ENCODE assay signal across 24 mouse cellular contexts in the genomic region with DNA sequence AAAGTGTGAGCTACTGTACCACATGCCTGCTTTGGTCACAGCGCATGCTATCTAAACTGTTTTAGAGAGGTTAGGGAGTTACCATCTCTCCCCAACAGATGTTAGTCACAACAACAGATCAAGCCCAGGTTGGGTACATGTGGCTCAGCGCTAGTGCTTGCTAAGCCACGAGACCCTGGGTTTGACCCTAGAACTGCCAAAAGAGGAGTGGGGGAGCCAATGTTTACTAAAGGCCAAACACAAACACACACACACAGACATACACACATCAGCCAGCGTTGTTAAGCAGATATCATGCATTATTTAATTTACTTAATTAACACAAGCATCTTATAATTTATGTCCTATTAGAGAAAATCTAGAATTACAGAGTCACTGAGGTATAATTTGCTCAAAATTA. TPM values are rescaled to one million over a fixed set of nuclear protein-coding genes. Genes with fewer than 3 reads are reported as not detected.
A peak's percentile ranks its signal among the peaks of the same experiment; 100 is the strongest.
DNase-seq lines count a peak whose midpoint lies in the region; ATAC-seq and TF ChIP-seq lines count a peak whose summit lies in the region.
"Had no signal": no experiment of that assay in that cellular context is flagged by ENCODE, and none has a peak within 500 bp of the region (broad histone marks: within the 10 kb centered on the region; RNA-seq: fewer than 3 reads in every experiment).

No protein-coding gene starts in this region.

- TF ChIP-seq POLR2A in kidney, adult 2 months (IDR thresholded peaks at IDR 0.05; ENCODE audit: low read depth, low read length): no peak

- no peak overlapping the region for H3K9ac ChIP-seq in neural tube, embryonic 13.5 days
- no peak overlapping the region for H3K9ac ChIP-seq in neural tube, embryonic 15.5 days (replicated peaks)
- H3K9ac ChIP-seq in forebrain, embryonic 12.5 days: no peak overlapping the region
- H3K9ac ChIP-seq in forebrain, embryonic 16.5 days (replicated peaks; ENCODE audit: low read depth, low read length): no peak overlapping the region
- H3K9ac ChIP-seq: embryonic facial prominence, embryonic 15.5 days; hindbrain, embryonic 14.5 days; liver, embryonic 13.5 days; midbrain, embryonic 12.5 days had no signal

- TF ChIP-seq CTCF in kidney, adult 2 months (conservative IDR thresholded peaks at IDR 0.05; ENCODE audit: insufficient read depth, insufficient read length, low read depth, low read length): no peak

- peaks cover 6% of the 10 kb centered on the region for H3K36me3 ChIP-seq in kidney, adult 2 months (ENCODE audit: control insufficient read depth, insufficient read depth, low read length)
- peaks cover 87% of the 10 kb centered on the region for H3K36me3 ChIP-seq in neural tube, embryonic 13.5 days
- H3K36me3 ChIP-seq in neural tube, embryonic 15.5 days: peaks cover 81% of the 10 kb centered on the region
- H3K36me3 ChIP-seq in forebrain, embryonic 12.5 days (replicated peaks): peaks cover 61% of the 10 kb centered on the region
- peaks cover 35% of the 10 kb centered on the region for H3K36me3 ChIP-seq in forebrain, embryonic 16.5 days (ENCODE audit: control insufficient read depth, insufficient read depth)

- H3K27me3 ChIP-seq in kidney, adult 2 months (replicated peaks; ENCODE audit: control insufficient read depth, insufficient read depth, low read length): no peaks in the 10 kb centered on the region
- no peaks in the 10 kb centered on the region for H3K27me3 ChIP-seq in neural tube, embryonic 13.5 days
- H3K27me3 ChIP-seq in neural tube, embryonic 15.5 days (replicated peaks): no peaks in the 10 kb centered on the region
- no peaks in the 10 kb centered on the region for H3K27me3 ChIP-seq in forebrain, embryonic 12.5 days
- no peaks in the 10 kb centered on the region for H3K27me3 ChIP-seq in forebrain, embryonic 16.5 days (replicated peaks; ENCODE audit: control insufficient read depth, insufficient read depth, low read length)
- H3K27me3 ChIP-seq: embryonic facial prominence, embryonic 15.5 days; liver, embryonic 13.5 days; midbrain, embryonic 12.5 days; Patski had no signal

- 79% methylated on average over 4 of the region's 4 CpGs for WGBS in kidney, adult 2 months
- WGBS in neural tube, embryonic 13.5 days: 84% methylated on average over 4 of the region's 4 CpGs
- WGBS in neural tube, embryonic 15.5 days: 82% methylated on average over 4 of the region's 4 CpGs
- 83% methylated on average over 4 of the region's 4 CpGs for WGBS in forebrain, embryonic 12.5 days
- WGBS in forebrain, embryonic 16.5 days: 69% methylated on average over 4 of the region's 4 CpGs

- H3K4me3 ChIP-seq in kidney, adult 2 months (ENCODE audit: insufficient read depth, low read depth, low read length): no peak overlapping the region
- H3K4me3 ChIP-seq in neural tube, embryonic 13.5 days: no peak overlapping the region
- no peak overlapping the region for H3K4me3 ChIP-seq in neural tube, embryonic 15.5 days (replicated peaks)
- H3K4me3 ChIP-seq in forebrain, embryonic 12.5 days (replicated peaks): no peak overlapping the region
- H3K4me3 ChIP-seq in forebrain, embryonic 16.5 days (replicated peaks; ENCODE audit: low read length): no peak overlapping the region
- H3K4me3 ChIP-seq: embryonic facial prominence, embryonic 10.5 days; embryonic facial prominence, embryonic 15.5 days; gastrocnemius, adult 2 months; heart, adult 2 months; liver, embryonic 13.5 days; midbrain, embryonic 12.5 days had no signal

- ATAC-seq in neural tube, embryonic 13.5 days (ENCODE audit: low read depth): peak; percentile 27; the same call in 1 of the 2 replicates
- no peak for ATAC-seq in neural tube, embryonic 15.5 days (ENCODE audit: low FRiP score)
- 0 out of 2 replicates have a peak, but pooled peaks have one; percentile 36 for ATAC-seq in forebrain, embryonic 12.5 days (ENCODE audit: low FRiP score)
- ATAC-seq in forebrain, embryonic 16.5 days: peak; percentile 64; the same call in 1 of the 2 replicates
- ATAC-seq: intestine, postnatal 0 days; Patski had no signal

- H3K9me3 ChIP-seq in neural tube, embryonic 13.5 days: no peaks in the 10 kb centered on the region
- no peaks in the 10 kb centered on the region for H3K9me3 ChIP-seq in neural tube, embryonic 15.5 days (replicated peaks)
- H3K9me3 ChIP-seq in forebrain, embryonic 12.5 days: no peaks in the 10 kb centered on the region
- H3K9me3 ChIP-seq in forebrain, embryonic 16.5 days (ENCODE audit: control insufficient read depth, low read length): no peaks in the 10 kb centered on the region
- H3K9me3 ChIP-seq: embryonic facial prominence, embryonic 10.5 days; embryonic facial prominence, embryonic 15.5 days; liver, embryonic 13.5 days; midbrain, embryonic 12.5 days had no signal

- no peak for DNase-seq in kidney, adult 2 months
- DNase-seq in kidney, postnatal 25 days: no peak
- no peak for DNase-seq in liver
- no peak for DNase-seq in spleen, postnatal 4 days (ENCODE audit: low spot score in 2 of 2)

- no peak overlapping the region for H3K4me2 ChIP-seq in neural tube, embryonic 13.5 days
- H3K4me2 ChIP-seq in neural tube, embryonic 15.5 days: no peak overlapping the region
- H3K4me2 ChIP-seq in forebrain, embryonic 12.5 days: no peak overlapping the region
- H3K4me2 ChIP-seq in forebrain, embryonic 16.5 days (ENCODE audit: low read length): no peak overlapping the region
- H3K4me2 ChIP-seq: embryonic facial prominence, embryonic 15.5 days; hindbrain, embryonic 14.5 days; liver, embryonic 13.5 days; midbrain, embryonic 12.5 days had no signal

- peak overlapping the region; percentile 72; the same call in 1 of the 2 replicates for H3K27ac ChIP-seq in kidney, adult 2 months (ENCODE audit: insufficient read depth, low read depth, low read length)
- no peak overlapping the region for H3K27ac ChIP-seq in neural tube, embryonic 13.5 days (replicated peaks)
- no peak overlapping the region for H3K27ac ChIP-seq in neural tube, embryonic 15.5 days (replicated peaks)
- 0 out of 2 replicates have a peak overlapping the region, but pooled peaks have one; percentile 16 for H3K27ac ChIP-seq in forebrain, embryonic 12.5 days
- no peak overlapping the region for H3K27ac ChIP-seq in forebrain, embryonic 16.5 days (ENCODE audit: low read length)
- H3K27ac ChIP-seq: embryonic facial prominence, embryonic 10.5 days; gastrocnemius, adult 2 months; heart, adult 2 months; hindbrain, embryonic 14.5 days; liver, embryonic 13.5 days; midbrain, embryonic 12.5 days had no signal

- H3K4me1 ChIP-seq in kidney, adult 2 months (ENCODE audit: control insufficient read depth, insufficient read depth, low read length): peaks cover 2% of the 10 kb centered on the region; the same call in 1 of the 2 replicates
- no peaks in the 10 kb centered on the region for H3K4me1 ChIP-seq in neural tube, embryonic 13.5 days (replicated peaks)
- H3K4me1 ChIP-seq in neural tube, embryonic 15.5 days: no peaks in the 10 kb centered on the region
- no peaks in the 10 kb centered on the region for H3K4me1 ChIP-seq in forebrain, embryonic 12.5 days
- H3K4me1 ChIP-seq in forebrain, embryonic 16.5 days (replicated peaks; ENCODE audit: control insufficient read depth, insufficient read depth, low read length): peaks cover 5% of the 10 kb centered on the region
- H3K4me1 ChIP-seq: embryonic facial prominence, embryonic 10.5 days; embryonic facial prominence, embryonic 15.5 days; liver, embryonic 13.5 days; midbrain, embryonic 12.5 days had no signal

RNA-seq across cellular contexts. Expression of a gene that starts 5.8 kb away (rescaled TPM):
- not detected in 2 replicates for polyA plus RNA-seq in kidney, adult 2 months (2012; rRNA removed)
- not detected in 2 replicates for polyA plus RNA-seq in neural tube, embryonic 13.5 days (2015; fragmentation: Nextera tagmentation; extraction: Ambion mirVana)
- not detected in 2 replicates for polyA plus RNA-seq in neural tube, embryonic 15.5 days (2015; fragmentation: Nextera tagmentation; extraction: Ambion mirVana)
- not detected in 2 replicates for polyA plus RNA-seq in forebrain, embryonic 12.5 days (2016; fragmentation: Nextera tagmentation; extraction: Ambion mirVana)
- polyA plus RNA-seq in forebrain, embryonic 16.5 days (2015; fragmentation: Nextera tagmentation; extraction: Ambion mirVana): not detected in 2 replicates
- polyA plus RNA-seq: embryonic facial prominence, embryonic 10.5 days; embryonic facial prominence, embryonic 15.5 days; frontal cortex, adult 2 months; heart, adult 2 months; heart, embryonic 14.5 days; hindbrain, embryonic 14.5 days; intestine, postnatal 0 days; kidney, embryonic 16.5 days; liver, embryonic 13.5 days; midbrain, embryonic 12.5 days; Patski; stomach, embryonic 14.5 days; testis, adult 2 months; thymus, postnatal 0 days; urinary bladder, adult 2 months had no signal

RNA-seq across cellular contexts. Expression of a gene that starts 8.7 kb away (rescaled TPM):
- polyA plus RNA-seq in kidney, adult 2 months (2012; rRNA removed): 59.8 and 62.3 TPM in 2 replicates
- polyA plus RNA-seq in neural tube, embryonic 13.5 days (2015; fragmentation: Nextera tagmentation; extraction: Ambion mirVana): 43.4 and 43.8 TPM in 2 replicates
- polyA plus RNA-seq in neural tube, embryonic 15.5 days (2015; fragmentation: Nextera tagmentation; extraction: Ambion mirVana): 44.4 and 47.2 TPM in 2 replicates
- polyA plus RNA-seq in forebrain, embryonic 12.5 days (2016; fragmentation: Nextera tagmentation; extraction: Ambion mirVana): 52.3 and 55.9 TPM in 2 replicates
- 55.1 and 57.4 TPM in 2 replicates for polyA plus RNA-seq in forebrain, embryonic 16.5 days (2015; fragmentation: Nextera tagmentation; extraction: Ambion mirVana)

RNA-seq across cellular contexts. Expression of a gene that starts 44.9 kb away (rescaled TPM):
- polyA plus RNA-seq in kidney, adult 2 months (2012; rRNA removed): 12.2 and 14.9 TPM in 2 replicates
- polyA plus RNA-seq in neural tube, embryonic 13.5 days (2015; fragmentation: Nextera tagmentation; extraction: Ambion mirVana): 10.7 and 11.0 TPM in 2 replicates
- 8.8 and 10.8 TPM in 2 replicates for polyA plus RNA-seq in neural tube, embryonic 15.5 days (2015; fragmentation: Nextera tagmentation; extraction: Ambion mirVana)
- polyA plus RNA-seq in forebrain, embryonic 12.5 days (2016; fragmentation: Nextera tagmentation; extraction: Ambion mirVana): 22.1 and 25.3 TPM in 2 replicates
- 17.7 and 18.2 TPM in 2 replicates for polyA plus RNA-seq in forebrain, embryonic 16.5 days (2015; fragmentation: Nextera tagmentation; extraction: Ambion mirVana)

Comparison
In these comparisons a context has a peak if more than half of its experiments do, and no peak if none do; other contexts are left out.
1. H3K27ac ChIP-seq: peak in kidney, adult 2 months (single experiment) and forebrain, embryonic 12.5 days (single experiment); none in neural tube, embryonic 13.5 days (single experiment), neural tube, embryonic 15.5 days (single experiment) and forebrain, embryonic 16.5 days (single experiment).